Mouse (Mus musculus): ENCODE data around the gene Tmem53.

Tmem53 gene

GRCm38 (mm10) chr4:117314849-117315500 lies 63.2 kb downstream of the Tmem53 start:
- no peak for DNase-seq (ENCODE audit: low spot score)

- no peak for DNase-seq (ENCODE audit: low spot score)
These were observed 65.0 kb downstream of the Tmem53 start for GRCm38 (mm10) chr4:117316800-117317199.

- no peak for DNase-seq (ENCODE audit: low spot score)
These were observed 66.0 kb downstream of the Tmem53 start for GRCm38 (mm10) chr4:117317701-117318190.
